Mouse (Mus musculus) WW6 (cell line): Measurements from ENCODE around the gene Lfng.

Experiments
- DNase-seq: peaks from one replicate; pipeline ENCODE4 v3.0.0-alpha.2; 2013; ENCODE audit warnings: low read depth, low spot score

The Lfng gene

GRCm38 (mm10) chr5:140661875-140662643, 54.9 kb downstream of the Lfng start:
- DNase-seq, result no peak

GRCm38 (mm10) chr5:140662741-140663592, 55.8 kb downstream of the Lfng start:
- no peak for DNase-seq

GRCm38 (mm10) chr5:140663621-140664180, 56.6 kb downstream of the Lfng start:
- no peak for DNase-seq
